Mouse (Mus musculus) spleen, postnatal 4 days (tissue): ENCODE results near the gene Rtn4rl1.

Source experiments
- DNase-seq, 2 experiments: peaks; one replicate each; pipeline ENCODE4 v3.0.0; 2022; ENCODE audit warnings: low spot score in 2 of 2

Gene Rtn4rl1

DNA sequence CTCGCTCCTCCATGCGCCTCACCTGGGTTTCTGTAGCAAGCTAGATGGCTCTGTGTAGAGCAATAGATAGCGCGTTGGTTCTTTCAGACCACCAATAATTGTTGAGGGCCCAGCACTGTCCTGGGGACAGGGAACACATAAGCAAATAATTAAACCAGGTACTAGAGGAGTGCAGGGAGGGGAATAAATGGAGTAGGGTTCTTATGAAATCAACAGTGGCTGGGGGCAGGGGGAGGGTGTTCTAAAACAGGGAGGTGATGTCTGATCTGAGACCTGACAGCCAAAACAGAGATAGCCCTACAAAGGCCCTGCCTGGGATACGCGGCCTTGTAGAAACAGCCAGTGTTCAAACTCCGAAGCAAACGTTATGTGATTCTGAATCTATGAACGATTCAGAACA, 56.0 kb downstream of the Rtn4rl1 start:
- no peak for DNase-seq

DNA sequence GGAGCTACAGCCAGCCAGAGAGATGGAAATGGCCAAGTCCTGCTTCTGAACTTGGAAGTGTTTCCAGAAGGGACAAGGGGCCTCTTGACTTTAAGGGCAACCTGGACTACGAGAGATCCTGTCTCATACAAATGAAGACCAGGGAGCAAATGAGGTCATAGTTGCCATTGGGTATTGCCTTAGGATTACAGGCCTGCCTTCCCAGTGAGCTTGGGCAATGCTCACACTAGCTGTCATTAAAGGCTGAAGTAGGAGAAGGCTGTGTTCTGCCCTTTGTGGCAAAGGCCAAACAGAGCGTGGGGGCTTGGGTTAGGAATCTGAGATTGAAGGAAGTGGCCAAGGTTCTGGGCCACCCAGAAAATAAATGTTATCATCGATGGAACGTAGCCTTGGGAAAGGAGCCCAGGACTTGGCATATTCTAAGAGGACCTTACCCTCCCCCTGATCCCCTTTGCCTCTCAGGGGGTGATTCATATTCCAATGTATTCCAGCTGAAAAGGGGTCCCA, 57.5 kb downstream of the Rtn4rl1 start:
- no peak for DNase-seq

DNA sequence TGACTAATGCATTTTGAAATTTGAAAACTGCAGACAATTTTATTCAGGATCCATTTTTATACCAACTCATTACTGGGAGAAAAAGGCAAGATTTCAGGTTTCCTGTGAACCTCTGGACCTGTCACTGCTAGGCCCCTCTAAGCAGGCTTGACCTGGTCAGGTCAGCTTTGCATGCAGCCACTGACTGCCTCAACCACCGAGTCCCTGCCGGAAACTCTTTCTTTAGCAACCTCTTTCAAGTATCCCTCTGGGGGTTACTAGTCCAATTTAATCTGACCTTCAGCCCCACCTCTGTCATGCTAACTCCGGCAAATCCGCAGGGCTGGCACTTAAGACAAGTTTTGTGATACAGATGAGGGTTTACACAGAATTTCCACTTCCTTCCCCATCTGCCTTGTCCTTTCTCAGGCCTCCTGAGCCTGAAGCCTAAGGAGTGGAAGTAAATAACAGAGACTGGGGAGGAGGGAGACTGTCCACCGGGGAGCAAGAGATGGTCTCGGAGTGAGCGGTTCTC, 58.0 kb downstream of the Rtn4rl1 start:
- DNase-seq: no peak

DNA sequence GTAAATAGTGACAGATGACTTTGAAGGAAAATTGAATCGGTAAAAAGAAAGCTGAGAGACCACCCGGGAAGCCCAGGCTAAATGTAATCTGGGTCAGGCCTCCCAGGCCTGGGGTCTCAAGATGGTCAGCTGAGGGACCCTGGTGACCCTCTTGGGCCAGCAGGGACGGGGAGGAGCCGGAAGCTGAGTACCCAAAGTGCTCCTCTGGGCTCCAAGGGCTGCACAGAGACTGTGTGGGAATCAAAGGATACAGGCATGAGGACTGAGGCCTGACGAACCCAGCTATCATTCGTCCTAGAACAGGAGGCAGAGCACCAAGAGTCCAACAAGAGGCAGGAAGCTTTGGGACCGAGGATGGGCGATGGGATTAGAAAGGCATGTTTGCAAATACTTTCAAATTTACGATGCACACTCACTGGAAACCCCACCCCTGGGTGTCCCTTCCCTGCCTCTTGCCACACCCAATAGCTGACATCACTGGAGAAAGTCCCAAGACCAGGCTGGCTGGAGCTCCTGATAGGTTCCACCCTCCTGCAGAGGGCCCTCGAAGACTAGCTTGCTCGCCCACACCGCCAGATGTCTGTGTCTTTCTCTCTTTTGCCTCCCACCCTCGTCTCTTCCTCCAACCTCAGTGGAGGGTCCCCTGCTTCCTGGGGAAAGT, 60.8 kb downstream of the Rtn4rl1 start:
- DNase-seq: peak; percentile 58 to 74

DNA sequence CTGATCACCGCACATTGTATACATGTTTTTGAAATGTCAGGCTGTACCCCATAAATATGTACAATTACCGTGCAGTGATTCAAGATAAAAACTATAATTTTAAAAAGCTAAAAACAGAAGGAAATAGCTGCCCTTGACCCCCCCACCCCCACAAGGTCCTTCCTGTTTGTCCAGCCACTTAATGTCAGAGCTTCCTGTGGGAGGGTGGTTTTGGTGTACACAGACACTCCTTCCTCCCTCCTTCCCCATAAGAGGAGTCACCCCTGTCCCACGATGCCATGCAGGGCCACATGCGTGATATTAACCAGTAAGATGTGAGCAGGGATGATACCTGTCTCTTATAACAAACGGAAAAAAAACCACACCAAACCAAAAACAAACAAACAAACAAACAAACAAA, 61.7 kb downstream of the Rtn4rl1 start:
- DNase-seq: no peak

DNA sequence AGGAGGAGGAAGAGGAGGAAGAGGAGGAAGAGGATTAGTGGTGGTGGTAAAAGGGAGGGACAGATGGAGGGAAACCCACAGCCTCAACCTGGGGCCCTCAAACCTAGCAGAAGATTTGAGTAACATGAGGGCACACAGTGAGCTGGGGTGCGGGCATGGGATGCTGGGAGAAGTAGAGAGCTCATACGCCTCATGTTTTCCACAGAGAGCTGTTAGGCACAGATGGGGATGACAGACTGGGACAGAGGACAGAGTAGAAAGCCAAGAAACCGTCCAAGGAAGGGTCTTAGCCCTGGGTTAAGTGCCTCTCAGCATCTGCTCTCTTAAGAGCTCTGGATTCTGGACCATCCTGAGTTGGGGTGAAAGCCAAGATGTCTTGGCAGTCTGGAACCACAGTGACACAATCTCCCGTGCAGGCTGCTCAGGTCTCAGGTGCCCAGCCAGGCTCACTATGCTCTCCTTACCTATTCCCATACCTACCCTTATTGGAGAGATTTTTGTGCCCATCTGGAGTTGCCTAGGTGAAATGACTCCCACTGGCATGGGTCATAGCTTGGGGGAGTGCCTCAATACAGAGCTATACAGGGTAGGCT, 63.6 kb downstream of the Rtn4rl1 start:
- no peak for DNase-seq

DNA sequence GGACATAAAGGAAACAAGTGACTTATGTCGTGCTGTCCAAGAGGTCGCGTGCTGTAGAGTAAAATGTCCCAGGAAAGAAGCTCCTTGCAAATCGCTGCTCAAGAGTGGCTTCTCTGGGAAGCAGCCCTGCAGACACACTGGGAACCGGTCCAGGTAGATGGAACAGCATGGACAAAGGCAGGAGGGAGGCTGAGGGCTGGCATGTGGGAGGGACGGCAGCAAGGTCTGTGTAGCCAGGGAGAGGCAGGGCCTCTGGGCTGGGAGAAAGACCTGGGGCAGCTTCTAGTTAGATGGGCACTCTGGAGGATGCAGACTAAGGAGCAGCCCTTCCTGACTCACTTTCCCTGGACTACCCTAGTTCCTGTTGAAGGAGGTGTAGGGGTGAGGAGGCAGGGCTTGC, 65.8 kb downstream of the Rtn4rl1 start:
- no peak for DNase-seq

DNA sequence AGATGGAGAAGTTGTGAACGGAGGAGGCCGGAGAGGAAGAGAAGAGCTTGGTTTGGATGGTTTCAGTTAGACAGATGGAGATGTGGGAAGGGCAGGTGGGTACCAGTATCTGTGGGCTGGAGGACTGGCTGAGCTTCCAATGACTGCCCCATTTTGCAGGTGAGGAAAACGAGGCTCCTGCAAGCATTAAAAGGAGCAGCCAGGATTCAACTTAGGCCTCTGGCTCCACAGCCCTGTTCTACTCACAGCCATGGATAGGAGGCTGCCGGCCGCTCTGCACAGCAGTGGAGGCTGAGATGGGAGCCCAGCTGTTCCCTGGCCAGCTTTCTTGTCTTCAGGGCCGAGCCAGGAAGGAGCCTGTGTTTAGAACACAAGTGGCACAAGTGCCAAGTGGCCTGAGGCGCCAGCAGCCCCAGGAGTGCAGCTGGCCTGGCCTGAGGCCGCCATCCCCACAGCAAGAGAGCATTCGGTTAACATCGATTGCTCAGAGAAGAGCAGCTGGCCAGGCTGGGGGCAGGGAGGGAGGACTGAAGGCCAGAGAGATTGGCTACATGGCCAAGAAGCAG, 66.5 kb downstream of the Rtn4rl1 start:
- DNase-seq: no peak

DNA sequence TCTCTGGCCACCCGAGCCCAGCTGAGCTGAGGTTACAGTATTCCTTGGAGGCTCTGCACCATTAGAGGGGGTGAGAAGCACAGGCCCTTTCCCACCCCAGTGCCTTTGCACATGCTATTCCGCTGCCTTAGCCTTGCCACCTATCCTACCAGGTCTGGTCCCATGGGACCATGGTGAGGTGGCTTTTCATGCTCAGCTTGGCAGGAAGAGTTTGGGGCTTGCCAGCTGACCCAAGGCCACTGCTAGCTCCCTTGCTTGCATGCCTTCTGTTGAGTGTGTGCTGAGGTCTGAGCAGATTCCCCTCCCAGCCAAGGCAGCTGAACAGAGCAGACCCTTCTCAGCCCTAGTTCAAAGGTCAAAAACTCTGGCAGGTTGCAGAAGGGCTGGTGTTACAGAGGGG, 67.4 kb downstream of the Rtn4rl1 start:
- no peak for DNase-seq

DNA sequence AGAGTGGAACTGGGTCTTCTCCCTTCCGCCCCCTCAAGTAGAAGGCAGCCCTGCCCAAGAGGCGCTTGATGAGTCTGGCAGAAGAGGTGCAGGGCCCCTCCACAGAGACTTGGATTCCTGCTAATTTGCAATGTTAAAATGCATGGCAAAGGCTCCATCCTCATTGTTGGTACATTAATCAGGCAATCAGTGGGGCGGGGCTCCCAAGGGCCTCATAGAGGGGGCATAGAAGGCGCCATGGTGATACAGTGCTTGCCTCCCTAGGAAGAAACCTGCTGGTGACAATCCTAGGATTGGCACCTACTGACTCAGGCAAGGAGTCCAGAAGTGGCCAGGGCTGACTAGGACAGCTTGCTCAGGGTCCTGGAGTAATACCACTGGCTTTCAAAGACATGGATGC, 68.1 kb downstream of the Rtn4rl1 start:
- no peak for DNase-seq

DNA sequence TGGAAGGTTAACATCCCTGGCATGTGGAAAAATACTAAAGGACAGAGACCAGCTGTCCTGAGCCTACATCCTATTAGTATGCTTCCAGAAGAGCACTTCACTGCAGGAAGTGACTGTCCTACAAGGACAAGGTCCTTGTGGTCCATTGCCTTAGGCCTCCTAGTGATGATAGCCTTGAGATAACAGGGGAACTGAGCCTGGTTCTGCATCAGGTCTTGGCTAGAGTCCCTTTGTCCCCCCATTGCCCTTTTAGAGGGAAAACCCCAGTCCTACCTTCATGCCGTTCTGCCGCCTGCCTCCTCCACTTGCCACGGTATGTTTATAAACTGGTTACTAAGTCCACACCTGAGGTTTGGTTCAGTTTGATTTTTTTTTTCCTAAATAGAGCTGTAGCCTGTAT, 68.6 kb downstream of the Rtn4rl1 start:
- no peak for DNase-seq

DNA sequence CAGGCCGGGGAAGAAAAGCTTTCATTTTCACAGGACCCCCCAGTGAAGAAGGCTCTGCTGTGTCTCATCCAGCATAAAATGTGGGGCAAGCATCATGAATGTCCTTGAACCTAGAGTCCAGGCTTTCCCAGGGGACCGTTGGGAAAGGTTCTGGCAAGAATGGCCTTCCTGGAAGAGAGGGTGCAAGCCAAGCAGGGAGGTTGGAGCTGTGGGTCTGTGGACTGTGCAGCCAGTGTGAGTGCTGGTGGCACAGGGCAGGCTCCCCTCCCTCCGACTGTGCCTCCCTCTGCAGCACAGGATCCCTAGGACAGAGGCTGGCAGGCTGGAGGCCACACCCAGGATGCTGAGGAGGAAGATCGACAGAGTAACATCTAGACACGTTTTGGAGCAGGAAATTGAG, 69.2 kb downstream of the Rtn4rl1 start:
- DNase-seq: no peak

DNA sequence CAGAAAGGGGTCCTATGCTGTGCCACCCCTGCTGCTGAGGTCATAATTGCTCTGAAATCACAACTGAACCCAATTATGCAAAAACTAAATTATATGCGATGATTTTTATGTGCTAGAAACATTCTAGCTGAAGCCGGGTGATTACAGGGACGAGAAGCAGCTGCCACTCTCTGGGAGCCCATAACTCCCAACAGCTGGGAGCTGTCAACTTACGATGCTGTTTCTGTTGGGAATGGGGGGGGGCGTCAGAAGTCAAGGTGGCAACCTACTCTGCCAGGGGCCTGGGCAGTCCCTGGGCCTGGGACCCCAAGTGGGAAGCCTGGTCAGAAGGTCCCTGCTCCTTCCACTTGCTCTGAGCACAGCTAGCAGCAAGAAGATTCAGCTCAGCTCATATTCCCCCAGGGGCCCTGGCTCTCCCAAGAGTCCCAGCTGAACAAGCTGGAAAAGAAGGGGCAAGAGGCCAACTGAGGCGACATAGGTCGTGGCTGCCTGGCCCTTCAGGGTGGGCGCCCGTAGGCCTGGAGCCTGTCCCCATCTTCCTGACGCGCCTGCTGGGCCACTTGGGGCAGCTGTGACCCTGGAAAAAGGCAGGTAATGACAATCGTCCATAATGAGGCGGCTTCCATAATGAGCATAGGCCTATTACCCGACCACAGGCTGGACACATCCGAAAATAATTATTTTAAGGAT, 69.8 kb downstream of the Rtn4rl1 start:
- no peak for DNase-seq

DNA sequence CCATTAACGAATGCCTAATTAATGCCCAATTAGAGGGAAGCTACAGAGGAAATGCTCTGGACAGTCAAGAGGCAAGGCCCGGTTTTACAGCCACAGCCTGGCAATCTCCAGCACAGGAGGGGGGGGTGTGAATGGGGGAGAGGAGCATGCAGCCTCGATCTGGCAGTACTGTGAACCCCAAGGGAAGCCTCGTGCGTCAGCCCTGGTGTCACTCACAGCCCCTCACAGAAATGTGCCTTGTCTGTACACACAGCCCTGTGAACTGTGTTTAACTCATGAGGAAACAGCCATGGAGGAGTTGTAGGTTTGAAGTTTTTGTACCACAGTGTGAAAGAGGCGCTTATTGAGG, 70.4 kb downstream of the Rtn4rl1 start:
- no peak for DNase-seq

DNA sequence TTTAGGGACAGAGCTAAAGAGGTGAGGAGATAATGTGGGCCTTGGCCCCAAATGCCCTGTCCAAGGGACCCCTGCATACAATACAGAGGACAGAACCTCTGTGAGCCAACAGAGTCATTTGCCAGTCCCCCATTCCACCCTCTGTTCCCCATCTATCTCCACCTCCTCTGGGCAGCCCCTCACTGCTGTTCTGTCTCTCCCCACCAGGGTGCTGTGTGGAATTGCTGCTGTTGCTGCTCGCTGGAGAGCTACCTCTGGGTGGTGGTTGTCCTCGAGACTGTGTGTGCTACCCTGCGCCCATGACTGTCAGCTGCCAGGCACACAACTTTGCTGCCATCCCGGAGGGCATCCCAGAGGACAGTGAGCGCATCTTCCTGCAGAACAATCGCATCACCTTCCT, 71.0 kb downstream of the Rtn4rl1 start:
- DNase-seq: no peak

DNA sequence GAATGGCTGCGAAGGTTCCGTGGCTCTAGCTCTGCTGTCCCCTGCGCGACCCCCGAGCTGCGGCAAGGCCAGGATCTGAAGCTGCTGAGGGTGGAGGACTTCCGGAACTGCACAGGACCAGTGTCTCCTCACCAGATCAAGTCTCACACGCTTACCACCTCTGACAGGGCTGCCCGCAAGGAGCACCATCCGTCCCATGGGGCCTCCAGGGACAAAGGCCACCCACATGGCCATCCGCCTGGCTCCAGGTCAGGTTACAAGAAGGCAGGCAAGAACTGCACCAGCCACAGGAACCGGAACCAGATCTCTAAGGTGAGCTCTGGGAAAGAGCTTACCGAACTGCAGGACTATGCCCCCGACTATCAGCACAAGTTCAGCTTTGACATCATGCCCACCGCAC, 72.0 kb downstream of the Rtn4rl1 start:
- no peak for DNase-seq

DNA sequence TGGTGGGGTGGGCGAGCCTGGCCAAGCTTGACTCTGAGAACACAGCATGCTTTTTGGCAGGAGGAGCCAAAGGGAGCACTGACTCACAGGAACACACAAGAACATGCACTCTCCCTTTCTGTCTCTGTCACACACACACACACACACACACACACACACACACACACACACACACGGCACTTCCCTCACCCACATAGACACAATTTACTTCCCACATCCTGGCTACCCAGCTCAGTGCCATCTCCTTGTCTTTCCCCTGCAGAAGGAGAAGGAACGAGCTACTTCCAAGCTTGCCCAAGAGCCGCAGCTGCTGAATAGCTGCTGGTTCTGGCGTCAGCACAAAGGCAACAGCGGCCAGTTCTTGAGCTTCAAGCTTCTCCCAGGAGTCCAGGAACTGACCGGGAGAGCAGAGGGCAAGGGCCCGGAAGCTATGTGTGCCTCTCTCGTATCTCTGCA, 74.3 kb downstream of the Rtn4rl1 start:
- no peak for DNase-seq

DNA sequence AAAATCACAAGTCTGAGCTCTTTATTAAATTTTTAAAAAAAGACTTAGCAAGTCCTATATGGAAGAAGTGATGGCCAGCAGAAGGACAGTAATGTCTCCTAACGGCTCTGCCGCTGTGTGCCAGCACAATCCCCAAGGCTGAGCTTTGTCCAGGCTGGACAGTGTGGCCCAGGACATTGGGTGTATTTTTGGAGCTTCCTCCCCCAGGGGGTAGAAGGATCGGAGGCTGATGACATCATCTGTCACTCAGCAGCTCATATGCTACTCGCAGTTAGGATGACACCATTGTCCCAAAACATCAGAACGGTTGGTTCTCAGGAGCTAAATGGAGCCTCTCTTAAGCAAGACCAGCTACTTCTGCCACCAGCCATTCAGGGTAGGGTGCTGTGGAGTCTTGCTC, 74.9 kb downstream of the Rtn4rl1 start:
- no peak for DNase-seq

DNA sequence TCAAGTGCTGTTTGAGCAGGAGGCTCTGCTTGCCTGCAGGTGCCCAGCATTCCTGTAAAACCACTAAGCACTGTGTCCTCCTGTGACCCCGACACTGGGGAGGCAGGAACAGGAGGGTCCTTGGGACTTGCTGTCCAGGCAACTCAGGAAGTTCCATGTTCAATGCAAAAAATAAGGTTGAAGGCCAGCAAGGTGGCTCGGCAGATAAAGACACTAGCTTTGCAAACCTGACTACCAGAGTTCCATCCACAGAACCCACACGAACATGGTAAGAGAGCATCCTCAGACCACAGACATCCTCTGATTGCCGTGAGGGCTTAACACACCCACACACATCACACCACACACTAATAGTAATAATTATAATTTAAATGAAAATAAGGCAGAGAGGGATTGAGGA, 75.6 kb downstream of the Rtn4rl1 start:
- DNase-seq: no peak

DNA sequence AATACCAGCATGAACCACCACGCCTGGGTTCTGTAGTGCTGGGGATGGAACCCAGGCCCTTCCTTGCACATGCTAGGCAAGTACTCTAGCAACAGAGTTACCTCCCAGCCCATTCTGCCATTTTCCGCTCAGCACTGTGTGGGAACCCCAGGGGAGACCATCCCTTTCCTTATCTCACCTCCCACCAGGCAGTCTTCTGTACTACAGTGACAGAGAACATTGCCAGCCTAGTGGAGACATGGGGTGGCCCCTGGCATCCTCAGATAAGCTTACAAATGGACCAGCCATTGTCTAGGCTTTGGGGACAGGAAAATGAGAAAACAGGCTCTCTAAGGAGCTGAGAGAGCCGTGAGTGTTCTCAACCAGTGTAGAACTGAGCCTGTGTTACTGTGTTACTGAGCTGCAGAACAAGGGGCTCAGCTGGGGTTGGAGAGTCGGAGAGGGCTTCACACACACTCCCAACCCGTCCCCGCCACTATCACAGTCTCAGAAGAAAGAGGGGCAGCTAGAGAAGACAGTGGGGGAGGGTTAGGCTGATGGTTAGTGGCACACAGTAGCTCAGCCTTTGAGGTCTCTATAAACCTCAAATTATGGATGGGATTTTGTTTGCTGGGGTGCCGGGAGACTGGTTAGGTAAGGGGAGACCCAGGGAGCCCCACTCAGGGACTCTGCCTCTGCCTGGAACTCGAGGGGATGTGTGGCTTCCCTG, 76.8 kb downstream of the Rtn4rl1 start:
- peak in 1 of 2 experiments; percentile 58 for DNase-seq

DNA sequence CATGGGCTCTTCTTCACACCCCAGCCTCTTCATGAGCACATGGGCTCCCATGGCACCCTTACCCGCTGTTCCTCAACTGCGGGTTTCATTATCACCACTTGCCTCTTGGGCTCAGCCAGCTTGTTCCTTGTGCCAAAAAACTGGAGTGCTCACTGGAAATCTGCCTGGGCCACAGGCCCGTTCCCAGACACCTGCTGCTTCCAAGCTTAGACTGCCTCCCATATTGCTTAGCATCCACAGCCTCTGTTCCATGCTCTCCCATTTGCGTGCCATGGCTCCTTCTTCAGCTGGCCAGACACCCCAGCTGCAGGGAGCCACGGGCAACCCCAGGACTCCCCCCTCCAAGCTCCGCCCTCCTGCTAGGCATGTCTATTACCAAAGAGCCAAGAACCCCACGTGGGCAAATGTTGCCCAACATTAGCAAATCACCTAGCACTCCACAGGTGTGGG, 77.4 kb downstream of the Rtn4rl1 start:
- DNase-seq: peak in 1 of 2 experiments; percentile 41

DNA sequence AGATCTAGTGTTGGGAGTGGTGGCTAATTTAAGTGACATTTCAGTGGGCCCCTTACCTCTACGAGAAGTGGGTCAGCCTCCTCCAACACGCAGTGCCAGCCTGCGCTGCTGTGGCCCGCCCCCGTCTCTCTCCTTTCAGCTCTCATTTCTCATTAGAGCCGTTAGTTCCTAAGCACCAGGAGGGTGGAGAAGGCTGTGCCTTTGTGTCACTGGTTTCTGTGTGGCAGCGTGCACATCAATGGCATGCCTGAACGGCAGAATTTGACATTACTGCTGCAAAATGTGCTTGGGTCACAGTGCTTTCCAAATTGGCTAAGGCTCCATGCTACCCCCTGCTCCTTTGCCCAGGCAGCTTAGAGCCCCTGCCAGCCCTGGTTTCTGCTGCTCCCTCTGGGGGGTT, 79.9 kb downstream of the Rtn4rl1 start:
- no peak for DNase-seq
